In the genomic region with DNA sequence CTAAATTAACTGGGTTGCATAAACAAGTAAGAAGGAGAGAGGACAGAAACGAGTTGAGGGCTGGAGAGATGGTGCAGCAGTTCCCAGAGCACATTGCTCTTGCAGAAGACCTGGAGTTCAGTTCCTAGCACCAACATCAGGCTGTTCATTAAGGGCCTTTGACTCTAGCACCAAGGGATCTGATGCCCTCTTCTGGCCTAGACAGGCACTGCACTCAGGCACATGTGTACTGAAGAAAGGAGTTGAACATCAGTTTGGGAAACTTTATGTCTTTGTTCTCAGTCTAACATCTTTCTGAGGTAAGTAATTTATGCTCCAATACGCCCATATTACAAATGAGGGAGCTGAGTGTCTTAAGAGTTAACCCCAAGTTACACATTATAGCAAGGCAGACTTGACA, we compare ENCODE assay signal across 8 mouse cellular contexts.
DNase-seq lines count a peak whose midpoint lies in the region; ATAC-seq and TF ChIP-seq lines count a peak whose summit lies in the region.

No protein-coding gene starts in this region.

- no peak overlapping the region for H3K4me3 ChIP-seq in heart, postnatal 0 days (ENCODE audit: low read depth, low read length)
- no peak overlapping the region for H3K4me3 ChIP-seq in heart, embryonic 11.5 days (ENCODE audit: low read depth, low read length)
- H3K4me3 ChIP-seq in midbrain, embryonic 11.5 days (ENCODE audit: low read depth, low read length) = no peak overlapping the region

- no peak for ATAC-seq in heart, postnatal 0 days (ENCODE audit: insufficient read depth, low read depth)
- ATAC-seq in heart, embryonic 11.5 days (replicated peaks; ENCODE audit: insufficient number of reproducible peaks, low FRiP score, low TSS enrichment) = no peak
- ATAC-seq in midbrain, embryonic 11.5 days (ENCODE audit: low FRiP score) = no peak

- no peaks in the 10 kb centered on the region for H3K27me3 ChIP-seq in heart, postnatal 0 days (ENCODE audit: control insufficient read depth, insufficient read depth, low read length)
- H3K27me3 ChIP-seq in heart, embryonic 11.5 days (ENCODE audit: control insufficient read depth, insufficient read depth, low read length) = peaks cover 3% of the 10 kb centered on the region; the same call in 1 of the 2 replicates
- peaks cover 3% of the 10 kb centered on the region; the same call in 1 of the 2 replicates for H3K27me3 ChIP-seq in midbrain, embryonic 11.5 days (ENCODE audit: control insufficient read depth, insufficient read depth, low read length)

- WGBS in heart, postnatal 0 days = 69% methylated on average over 2 of the region's 2 CpGs
- WGBS in heart, embryonic 11.5 days (ENCODE audit: insufficient replicate concordance) = 62% methylated on average over 2 of the region's 2 CpGs
- 88% methylated on average over 2 of the region's 2 CpGs for WGBS in midbrain, embryonic 11.5 days

- H3K9me3 ChIP-seq in heart, postnatal 0 days (replicated peaks; ENCODE audit: control insufficient read depth, low read length) = no peaks in the 10 kb centered on the region
- H3K9me3 ChIP-seq in heart, embryonic 11.5 days (replicated peaks; ENCODE audit: control insufficient read depth, low read length) = no peaks in the 10 kb centered on the region
- H3K9me3 ChIP-seq in midbrain, embryonic 11.5 days (ENCODE audit: control insufficient read depth, low read length) = no peaks in the 10 kb centered on the region

- H3K4me1 ChIP-seq in heart, postnatal 0 days (ENCODE audit: control insufficient read depth, insufficient read depth) = no peaks in the 10 kb centered on the region
- H3K4me1 ChIP-seq in heart, embryonic 11.5 days (ENCODE audit: control insufficient read depth, insufficient read depth, low read length) = no peaks in the 10 kb centered on the region
- H3K4me1 ChIP-seq in midbrain, embryonic 11.5 days (ENCODE audit: control insufficient read depth, insufficient read depth, low read length) = peaks cover 11% of the 10 kb centered on the region

- no peak overlapping the region for H3K9ac ChIP-seq in heart, postnatal 0 days (replicated peaks; ENCODE audit: low read depth, low read length)
- no peak overlapping the region for H3K9ac ChIP-seq in heart, embryonic 11.5 days (ENCODE audit: low read depth, low read length)
- H3K9ac ChIP-seq in midbrain, embryonic 11.5 days (ENCODE audit: low read length) = no peak overlapping the region

- TF ChIP-seq CTCF in heart, postnatal 0 days (IDR thresholded peaks at IDR 0.05; ENCODE audit: low read depth) = peak; percentile 22

- no peaks in the 10 kb centered on the region for H3K36me3 ChIP-seq in heart, postnatal 0 days (replicated peaks; ENCODE audit: control insufficient read depth, insufficient read depth, low read length)
- no peaks in the 10 kb centered on the region for H3K36me3 ChIP-seq in heart, embryonic 11.5 days (ENCODE audit: control insufficient read depth, insufficient read depth, low read length)
- no peaks in the 10 kb centered on the region for H3K36me3 ChIP-seq in midbrain, embryonic 11.5 days (ENCODE audit: control insufficient read depth, insufficient read depth, low read length)

- no peak for TF ChIP-seq EP300 in heart, postnatal 0 days (IDR thresholded peaks at IDR 0.05; ENCODE audit: low read depth)

- H3K27ac ChIP-seq in heart, postnatal 0 days (ENCODE audit: low read depth) = no peak overlapping the region
- no peak overlapping the region for H3K27ac ChIP-seq in heart, embryonic 11.5 days (ENCODE audit: low read depth, low read length)
- no peak overlapping the region for H3K27ac ChIP-seq in midbrain, embryonic 11.5 days (ENCODE audit: low read depth, low read length)

- DNase-seq in heart, postnatal 0 days (ENCODE audit: low spot score) = no peak
- no peak for DNase-seq in heart, adult 11 months
- peak; percentile 32 for DNase-seq in retina, postnatal 1 day
- no peak for DNase-seq in retina, embryonic 14.5 days (ENCODE audit: low spot score)
- peak; percentile 1 for DNase-seq in c-Kit-positive CD71-positive TER-119-positive erythroid progenitor cells, embryonic 14.5 days (ENCODE audit: low spot score)
- DNase-seq in thymus, postnatal 36 days = peak; percentile 23 to 36
- DNase-seq in midbrain, embryonic 11.5 days (ENCODE audit: low spot score, missing footprints) = no peak

- H3K4me2 ChIP-seq in heart, postnatal 0 days (ENCODE audit: low read depth, low read length) = no peak overlapping the region
- no peak overlapping the region for H3K4me2 ChIP-seq in heart, embryonic 11.5 days
- no peak overlapping the region for H3K4me2 ChIP-seq in midbrain, embryonic 11.5 days

Comparison
In these comparisons a context has a peak if more than half of its experiments do, and no peak if none do; other contexts are left out.
1. DNase-seq: peak in retina, postnatal 1 day (single experiment), c-Kit-positive CD71-positive TER-119-positive erythroid progenitor cells, embryonic 14.5 days (single experiment) and thymus, postnatal 36 days (2 of 2); none in heart, postnatal 0 days (single experiment), heart, adult 11 months (single experiment), retina, embryonic 14.5 days (single experiment) and midbrain, embryonic 11.5 days (single experiment).